Comparison of ENCODE assay signal across 20 mouse cellular contexts in the genomic region with DNA sequence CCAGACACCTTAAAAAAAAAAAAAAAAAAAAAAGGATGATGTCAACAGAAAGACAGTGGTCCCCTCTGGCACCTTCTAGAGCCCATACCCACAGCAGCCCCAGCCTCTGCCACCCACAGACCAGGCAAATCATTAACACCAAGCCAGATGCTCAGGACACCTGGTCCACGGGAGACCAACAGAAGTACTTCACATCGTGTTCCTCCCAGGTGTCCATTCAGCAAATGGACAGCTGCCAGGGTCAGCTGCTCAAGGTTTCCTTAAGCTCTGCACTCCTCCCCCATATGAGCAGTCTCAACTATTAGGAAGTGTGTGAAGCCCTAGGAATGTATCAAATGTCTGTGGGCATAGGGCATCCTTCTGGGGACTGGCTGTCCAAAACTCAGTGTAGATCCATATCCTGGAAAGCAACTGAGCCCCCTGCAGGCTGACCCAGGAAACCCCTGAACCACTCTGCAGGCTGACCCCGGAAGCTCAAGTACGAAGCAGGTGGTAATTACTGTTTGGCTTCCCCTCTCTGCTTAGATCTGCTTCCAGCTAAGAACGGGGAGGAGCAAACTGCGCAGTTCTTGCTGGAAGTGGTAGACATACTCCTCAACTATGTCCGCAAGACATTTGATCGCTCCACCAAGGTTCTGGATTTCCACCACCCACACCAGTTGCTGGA. TPM values are rescaled to one million over a fixed set of nuclear protein-coding genes. Genes with fewer than 3 reads are reported as not detected.
A peak's percentile ranks its signal among the peaks of the same experiment; 100 is the strongest.
DNase-seq lines count a peak whose midpoint lies in the region; ATAC-seq lines count a peak whose summit lies in the region.
"Had no signal": no experiment of that assay in that cellular context is flagged by ENCODE, and none has a peak within 500 bp of the region (broad histone marks: within the 10 kb centered on the region; RNA-seq: fewer than 3 reads in every experiment).

No protein-coding gene starts in this region.

- peaks cover 5% of the 10 kb centered on the region for H3K4me1 ChIP-seq in limb, embryonic 13.5 days
- H3K4me1 ChIP-seq in limb, embryonic 10.5 days = peaks cover 16% of the 10 kb centered on the region
- H3K4me1 ChIP-seq in limb, embryonic 15.5 days = peaks cover 2% of the 10 kb centered on the region

- DNase-seq in kidney, adult 8-10 months = peak; percentile 7 to 52
- DNase-seq in kidney, adult 11 months = no peak
- no peak for DNase-seq in limb, embryonic 10.5 days (ENCODE audit: low spot score)
- peak; percentile 9 for DNase-seq in ES-CJ7 (ENCODE audit: low read depth, low spot score)
- no peak for DNase-seq in spleen, postnatal 14 days (ENCODE audit: low spot score in 2 of 2)
- DNase-seq in lung, postnatal 10 days = no peak
- DNase-seq: adrenal gland, adult 8-10 months; adrenal gland, postnatal 36 days; cerebellum, adult 2 months; cerebellum, postnatal 10 days; heart, adult 18-20 months; heart, postnatal 14 days had no signal

- no peaks in the 10 kb centered on the region for H3K36me3 ChIP-seq in limb, embryonic 13.5 days
- H3K36me3 ChIP-seq in limb, embryonic 10.5 days = no peaks in the 10 kb centered on the region
- no peaks in the 10 kb centered on the region for H3K36me3 ChIP-seq in limb, embryonic 15.5 days
- H3K36me3 ChIP-seq: embryonic facial prominence, embryonic 10.5 days; heart, embryonic 15.5 days had no signal

- H3K4me3 ChIP-seq in limb, embryonic 13.5 days = no peak overlapping the region
- no peak overlapping the region for H3K4me3 ChIP-seq in limb, embryonic 10.5 days
- H3K4me3 ChIP-seq in limb, embryonic 15.5 days = no peak overlapping the region
- H3K4me3 ChIP-seq: embryonic facial prominence, embryonic 10.5 days; forebrain, embryonic 13.5 days; heart, embryonic 15.5 days had no signal

- WGBS in limb, embryonic 13.5 days = 70% methylated on average over 8 of the region's 8 CpGs
- 83% methylated on average over 8 of the region's 8 CpGs for WGBS in limb, embryonic 10.5 days
- 62% methylated on average over 8 of the region's 8 CpGs for WGBS in limb, embryonic 15.5 days

- peaks cover 58% of the 10 kb centered on the region for H3K27me3 ChIP-seq in limb, embryonic 13.5 days
- peaks cover 55% of the 10 kb centered on the region for H3K27me3 ChIP-seq in limb, embryonic 10.5 days (ENCODE audit: low read depth, poor library complexity, severe bottlenecking)
- peaks cover 45% of the 10 kb centered on the region for H3K27me3 ChIP-seq in limb, embryonic 15.5 days
- H3K27me3 ChIP-seq: Patski had no signal

- H3K9me3 ChIP-seq in limb, embryonic 13.5 days = no peaks in the 10 kb centered on the region
- no peaks in the 10 kb centered on the region for H3K9me3 ChIP-seq in limb, embryonic 10.5 days (replicated peaks)
- no peaks in the 10 kb centered on the region for H3K9me3 ChIP-seq in limb, embryonic 15.5 days
- H3K9me3 ChIP-seq: embryonic facial prominence, embryonic 10.5 days; forebrain, embryonic 13.5 days; heart, embryonic 15.5 days had no signal

- no peak overlapping the region for H3K4me2 ChIP-seq in limb, embryonic 13.5 days (replicated peaks)
- H3K4me2 ChIP-seq in limb, embryonic 15.5 days = no peak overlapping the region
- H3K4me2 ChIP-seq: forebrain, embryonic 13.5 days; heart, embryonic 11.5 days; heart, embryonic 15.5 days; hindbrain, embryonic 14.5 days had no signal

- H3K9ac ChIP-seq in limb, embryonic 13.5 days = no peak overlapping the region
- H3K9ac ChIP-seq in limb, embryonic 15.5 days = no peak overlapping the region
- H3K9ac ChIP-seq: forebrain, embryonic 13.5 days; heart, embryonic 15.5 days; hindbrain, embryonic 14.5 days had no signal

- H3K27ac ChIP-seq in limb, embryonic 13.5 days = no peak overlapping the region
- H3K27ac ChIP-seq in limb, embryonic 10.5 days = no peak overlapping the region
- H3K27ac ChIP-seq in limb, embryonic 15.5 days = no peak overlapping the region
- H3K27ac ChIP-seq: embryonic facial prominence, embryonic 10.5 days; forebrain, embryonic 13.5 days; heart, embryonic 15.5 days; hindbrain, embryonic 14.5 days had no signal

- ATAC-seq in limb, embryonic 13.5 days (ENCODE audit: low FRiP score, low read depth) = peak; percentile 24; the same call in 1 of the 2 replicates
- 0 out of 2 replicates have a peak, but pooled peaks have one; percentile 35 for ATAC-seq in limb, embryonic 15.5 days (ENCODE audit: insufficient number of reproducible peaks, low FRiP score, low TSS enrichment, low read depth)
- ATAC-seq: forebrain, embryonic 13.5 days; Patski had no signal

RNA-seq across cellular contexts. Expression of gene Gad1, which starts 20.8 kb away (rescaled TPM):
- 0.45 and 0.46 TPM in 2 replicates for polyA plus RNA-seq in limb, embryonic 13.5 days (2015; fragmentation: Nextera tagmentation; extraction: Ambion mirVana)
- 0.30 and 0.40 TPM in 2 replicates for polyA plus RNA-seq in limb, embryonic 10.5 days (2016; fragmentation: Nextera tagmentation; extraction: Ambion mirVana)
- 0.24 and 0.49 TPM in 2 replicates for polyA plus RNA-seq in limb, embryonic 15.5 days (2015; fragmentation: Nextera tagmentation; extraction: Ambion mirVana)

Comparison
In these comparisons a context has a peak if more than half of its experiments do, and no peak if none do; other contexts are left out.
1. DNase-seq: peak in kidney, adult 8-10 months (2 of 2) and ES-CJ7 (single experiment); none in kidney, adult 11 months (single experiment), limb, embryonic 10.5 days (single experiment), spleen, postnatal 14 days (0 of 2) and lung, postnatal 10 days (single experiment).